Mouse (Mus musculus): ENCODE measurements around the gene Hoxa2.

The Hoxa2 gene

GRCm38 (mm10) chr6:52165441-52166370, 1.1 kb upstream of the Hoxa2 start:
- in situ Hi-C loops (cut with MboI, MseI), result no loop called here

GRCm38 (mm10) chr6:52164051-52164625, 493 bp downstream of the Hoxa2 start:
- in situ Hi-C loops (cut with MboI, MseI), result no loop called here

- in situ Hi-C loops (cut with MboI, MseI), result no loop called here
These were observed 1.1 kb downstream of the Hoxa2 start for GRCm38 (mm10) chr6:52163366-52164031.

GRCm38 (mm10) chr6:52162611-52163365, 1.8 kb downstream of the Hoxa2 start:
- in situ Hi-C loops (cut with MboI, MseI), result no loop called here

GRCm38 (mm10) chr6:52162093-52162380, 2.6 kb downstream of the Hoxa2 start:
- in situ Hi-C loops (cut with MboI, MseI), result no loop called here

GRCm38 (mm10) chr6:52161336-52162092, 3.1 kb downstream of the Hoxa2 start:
- in situ Hi-C loops (cut with MboI, MseI), result no loop called here

- in situ Hi-C loops (cut with MboI, MseI), result no loop called here
These were observed 3.9 kb downstream of the Hoxa2 start for GRCm38 (mm10) chr6:52160511-52161335.

GRCm38 (mm10) chr6:52159979-52160378, 4.7 kb downstream of the Hoxa2 start:
- in situ Hi-C loops (cut with MboI, MseI), result no loop called here

GRCm38 (mm10) chr6:52159164-52159761, 5.4 kb downstream of the Hoxa2 start:
- in situ Hi-C loops (cut with MboI, MseI), result no loop called here

- in situ Hi-C loops (cut with MboI, MseI), result no loop called here
These were observed 6.2 kb downstream of the Hoxa2 start, which contains the start of gene Hoxa1 for GRCm38 (mm10) chr6:52158276-52159051. Hoxa1 (minus strand) TSS chr6:52158317.

- in situ Hi-C loops (cut with MboI, MseI), result no loop called here
These were observed 7.0 kb downstream of the Hoxa2 start for GRCm38 (mm10) chr6:52157466-52158275.

GRCm38 (mm10) chr6:52156551-52157200, 8.0 kb downstream of the Hoxa2 start:
- in situ Hi-C loops (cut with MboI, MseI), result no loop called here

- in situ Hi-C loops (cut with MboI, MseI), result no loop called here
These were observed 9.2 kb downstream of the Hoxa2 start for GRCm38 (mm10) chr6:52155471-52155870.

- in situ Hi-C loops (cut with MboI, MseI), result no loop called here
These were observed 10.6 kb downstream of the Hoxa2 start for GRCm38 (mm10) chr6:52154044-52154443.

- in situ Hi-C loops (cut with MboI, MseI), result no loop called here
These were observed 11.4 kb downstream of the Hoxa2 start for GRCm38 (mm10) chr6:52153270-52153669.

- in situ Hi-C loops (cut with MboI, MseI), result no loop called here
These were observed 12.1 kb downstream of the Hoxa2 start for GRCm38 (mm10) chr6:52152226-52153193.

Measured in T-helper 1 cell (primary cell).